Comparison of ENCODE assay signal across 10 mouse cellular contexts in genomic region chr9:96660510-96661244, GRCm38 (mm10). TPM values are rescaled to one million over a fixed set of nuclear protein-coding genes. Genes with fewer than 3 reads are reported as not detected.
DNase-seq lines count a peak whose midpoint lies in the region; ATAC-seq and TF ChIP-seq lines count a peak whose summit lies in the region.
"Had no signal": no experiment of that assay in that cellular context is flagged by ENCODE, and none has a peak within 500 bp of the region (broad histone marks: within the 10 kb centered on the region; RNA-seq: fewer than 3 reads in every experiment).

No protein-coding gene starts in this region.

- WGBS in kidney, postnatal 0 days, result 79% methylated on average over 10 of the region's 10 CpGs
- WGBS in kidney, embryonic 15.5 days, result 80% methylated on average over 10 of the region's 10 CpGs

- H3K27me3 ChIP-seq in kidney, postnatal 0 days (ENCODE audit: insufficient read depth, low read length), result no peaks in the 10 kb centered on the region
- no peaks in the 10 kb centered on the region for H3K27me3 ChIP-seq in kidney, embryonic 15.5 days
- H3K27me3 ChIP-seq: lung, embryonic 15.5 days had no signal

- H3K9me3 ChIP-seq in kidney, postnatal 0 days (replicated peaks; ENCODE audit: low read length), result no peaks in the 10 kb centered on the region
- H3K9me3 ChIP-seq in kidney, embryonic 15.5 days (replicated peaks), result no peaks in the 10 kb centered on the region
- H3K9me3 ChIP-seq: lung, embryonic 15.5 days had no signal

- DNase-seq in kidney, postnatal 0 days (ENCODE audit: low spot score), result no peak
- DNase-seq in adipocyte (ENCODE audit: low spot score), result peak; percentile 54
- DNase-seq in embryo, embryonic 10.5 days (ENCODE audit: low spot score), result peak; percentile 30
- peak; percentile 16 for DNase-seq in mesoderm, embryonic 11.5 days (ENCODE audit: low read depth, low spot score)
- DNase-seq in urinary bladder, postnatal 10 days (ENCODE audit: low spot score), result no peak

- no peak for ATAC-seq in kidney, postnatal 0 days (replicated peaks; ENCODE audit: low FRiP score, low read depth)
- no peak for ATAC-seq in kidney, embryonic 15.5 days (replicated peaks; ENCODE audit: low FRiP score)
- ATAC-seq in granulocyte monocyte progenitor cell, adult 5-6 weeks (replicated peaks; ENCODE audit: poor library complexity, severe bottlenecking), result no peak
- ATAC-seq in erythroblast, adult 5-6 weeks (replicated peaks; ENCODE audit: low FRiP score, poor library complexity, severe bottlenecking), result no peak

- no peak overlapping the region for H3K9ac ChIP-seq in kidney, postnatal 0 days (ENCODE audit: low read depth, low read length)
- no peak overlapping the region for H3K9ac ChIP-seq in kidney, embryonic 15.5 days
- H3K9ac ChIP-seq: lung, embryonic 15.5 days had no signal

- no peak overlapping the region for H3K4me2 ChIP-seq in kidney, postnatal 0 days (ENCODE audit: low read length)
- H3K4me2 ChIP-seq in kidney, embryonic 15.5 days, result no peak overlapping the region
- H3K4me2 ChIP-seq: lung, embryonic 15.5 days had no signal

- H3K4me3 ChIP-seq in kidney, postnatal 0 days (replicated peaks; ENCODE audit: low read depth, low read length), result no peak overlapping the region
- no peak overlapping the region for H3K4me3 ChIP-seq in kidney, embryonic 15.5 days (replicated peaks)
- H3K4me3 ChIP-seq: lung, embryonic 15.5 days had no signal

- TF ChIP-seq CTCF in kidney, postnatal 0 days (IDR thresholded peaks at IDR 0.05; ENCODE audit: low read depth), result no peak

- H3K4me1 ChIP-seq in kidney, postnatal 0 days (replicated peaks; ENCODE audit: insufficient read depth, low read length), result no peaks in the 10 kb centered on the region
- 0 out of 2 replicates have a peak, but pooled peaks cover 3% of the 10 kb centered on the region for H3K4me1 ChIP-seq in kidney, embryonic 15.5 days

- H3K27ac ChIP-seq in kidney, postnatal 0 days, result peak overlapping the region; percentile 57; the same call in 1 of the 2 replicates
- H3K27ac ChIP-seq in kidney, embryonic 15.5 days, result no peak overlapping the region
- H3K27ac ChIP-seq: lung, embryonic 15.5 days had no signal

- H3K36me3 ChIP-seq in kidney, postnatal 0 days (ENCODE audit: insufficient read depth, low read length), result no peaks in the 10 kb centered on the region
- H3K36me3 ChIP-seq in kidney, embryonic 15.5 days, result no peaks in the 10 kb centered on the region
- H3K36me3 ChIP-seq: G1E; lung, embryonic 15.5 days had no signal

RNA-seq across cellular contexts. Expression of gene Rasa2, which starts 29.3 kb away (rescaled TPM):
- 13.8 and 14.9 TPM in 2 replicates for polyA plus RNA-seq in kidney, postnatal 0 days (2015; fragmentation: Nextera tagmentation; extraction: Ambion mirVana)
- 17.3 and 18.6 TPM in 2 replicates for polyA plus RNA-seq in kidney, embryonic 15.5 days (2015; fragmentation: Nextera tagmentation; extraction: Ambion mirVana)
- 16.3 and 18.3 TPM in 2 replicates for total RNA-seq in granulocyte monocyte progenitor cell, adult 5-6 weeks (2014; fragmentation: Nextera tagmentation)
- 21.9 and 25.5 TPM in 2 replicates for total RNA-seq in granulocyte monocyte progenitor cell, adult 5-6 weeks (2017)
- 11.1 and 13.3 TPM in 2 replicates for total RNA-seq in erythroblast, adult 5-6 weeks (2015; ENCODE audit: low replicate concordance)
- 5.9 and 6.3 TPM in 2 replicates for total RNA-seq in erythroblast, adult 5-6 weeks (2017; ENCODE audit: low replicate concordance)

Comparison
In these comparisons a context has a peak if more than half of its experiments do, and no peak if none do; other contexts are left out.
1. DNase-seq: peak in adipocyte (single experiment), embryo, embryonic 10.5 days (single experiment) and mesoderm, embryonic 11.5 days (single experiment); none in kidney, postnatal 0 days (single experiment) and urinary bladder, postnatal 10 days (single experiment).